Mouse (Mus musculus): ENCODE results near the gene Elmo1.

GRCm38 (mm10) chr13:20218126-20218525 lies 127.7 kb downstream of the Elmo1 start:
- TF ChIP-seq ZNF384 (IDR thresholded peaks at IDR 0.05; ENCODE audit: low read depth, low read length): no peak
- TF ChIP-seq ELF1 (IDR thresholded peaks at IDR 0.05; ENCODE audit: low read depth, low read length): no peak
- TF ChIP-seq CHD2 (IDR thresholded peaks at IDR 0.05; ENCODE audit: low read length): no peak
- no peak for TF ChIP-seq POLR2A (IDR thresholded peaks at IDR 0.05; ENCODE audit: low read depth, low read length)
- no peak for TF ChIP-seq ZC3H11A (IDR thresholded peaks at IDR 0.05; ENCODE audit: low read depth, low read length)
- no peak for TF ChIP-seq CTCF (conservative IDR thresholded peaks at IDR 0.05 in 1 of 2, IDR thresholded peaks at IDR 0.05 in 1 of 2; ENCODE audit: low read depth in 2 of 2, low read length in 2 of 2)
- TF ChIP-seq NRF1 (IDR thresholded peaks at IDR 0.05; ENCODE audit: low read depth, low read length): no peak
- no peak for TF ChIP-seq MXI1 (IDR thresholded peaks at IDR 0.05; ENCODE audit: low read depth, low read length)
- TF ChIP-seq NELFE (IDR thresholded peaks at IDR 0.05; ENCODE audit: low read depth, low read length): no peak
- TF ChIP-seq UBTF (IDR thresholded peaks at IDR 0.05; ENCODE audit: low read depth, low read length): no peak
- TF ChIP-seq JUN (IDR thresholded peaks at IDR 0.05; ENCODE audit: insufficient read depth, low read depth, low read length): no peak
- no peak for TF ChIP-seq E2F4 (IDR thresholded peaks at IDR 0.05; ENCODE audit: insufficient replicate concordance, low read depth, low read length)
- TF ChIP-seq ZMIZ1 (IDR thresholded peaks at IDR 0.05; ENCODE audit: low read depth, low read length): no peak
